Mouse (Mus musculus) testis, postnatal 14 days (tissue): ENCODE results near the gene Slc9a3r1.
A peak's percentile ranks its signal among the peaks of the same experiment; 100 is the strongest.

Source experiments
- DNase-seq: peaks from one replicate; pipeline ENCODE4 v3.0.0; 2021; ENCODE audit warnings: low spot score

The Slc9a3r1 gene

DNA sequence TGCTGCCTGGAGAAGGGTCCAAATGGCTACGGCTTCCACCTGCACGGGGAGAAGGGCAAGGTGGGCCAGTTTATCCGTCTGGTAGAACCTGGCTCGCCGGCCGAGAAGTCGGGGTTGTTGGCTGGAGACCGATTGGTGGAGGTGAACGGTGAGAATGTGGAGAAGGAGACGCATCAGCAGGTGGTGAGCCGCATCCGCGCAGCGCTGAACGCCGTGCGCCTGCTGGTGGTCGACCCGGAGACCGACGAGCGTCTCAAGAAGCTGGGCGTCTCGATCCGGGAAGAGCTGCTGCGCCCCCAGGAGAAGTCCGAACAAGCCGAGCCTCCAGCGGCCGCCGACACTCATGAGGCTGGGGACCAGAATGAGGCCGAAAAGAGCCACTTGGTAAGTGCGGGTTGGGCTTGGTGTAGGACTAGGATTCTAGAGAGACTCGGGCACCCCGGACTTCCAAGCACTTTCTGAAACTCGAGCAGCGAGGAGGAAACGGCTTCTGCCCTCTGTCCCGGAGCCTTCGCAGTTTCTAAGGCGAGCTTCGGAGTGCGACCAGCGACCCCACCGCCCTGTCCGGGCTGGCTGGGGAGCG lies 518 bp downstream of the Slc9a3r1 start:
- no peak for DNase-seq

DNA sequence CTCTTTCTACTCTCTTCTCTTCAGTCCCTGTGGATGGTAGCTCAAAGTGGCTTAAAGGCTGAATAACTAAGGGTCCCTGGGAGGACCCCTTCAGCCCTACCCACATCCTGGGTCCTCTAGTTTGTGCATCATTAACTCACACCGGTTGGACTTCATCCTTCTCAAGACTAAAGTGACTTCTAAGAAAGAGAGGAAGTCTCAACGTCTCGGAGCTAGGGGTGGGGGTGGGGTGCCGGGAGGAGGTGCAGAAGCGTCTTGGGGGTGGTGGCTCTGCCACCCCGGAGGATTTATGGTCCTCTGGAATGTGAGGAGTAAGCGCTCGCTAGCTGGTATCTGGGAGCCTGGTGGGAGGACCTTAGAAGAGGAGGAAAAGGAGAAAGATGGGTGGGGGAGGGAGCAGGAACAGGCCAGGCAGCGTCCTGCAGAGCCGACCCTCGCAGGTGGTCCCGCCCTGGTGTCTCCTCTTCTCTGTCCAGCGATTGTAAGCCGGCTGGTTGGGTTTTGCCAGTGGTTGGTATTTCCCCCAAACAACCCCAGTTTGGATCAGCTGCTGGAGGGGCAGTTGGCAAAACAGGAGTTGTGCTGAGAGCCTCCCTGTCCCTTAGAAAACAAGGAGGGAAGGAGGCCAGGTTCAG lies 1.3 kb downstream of the Slc9a3r1 start:
- no peak for DNase-seq

DNA sequence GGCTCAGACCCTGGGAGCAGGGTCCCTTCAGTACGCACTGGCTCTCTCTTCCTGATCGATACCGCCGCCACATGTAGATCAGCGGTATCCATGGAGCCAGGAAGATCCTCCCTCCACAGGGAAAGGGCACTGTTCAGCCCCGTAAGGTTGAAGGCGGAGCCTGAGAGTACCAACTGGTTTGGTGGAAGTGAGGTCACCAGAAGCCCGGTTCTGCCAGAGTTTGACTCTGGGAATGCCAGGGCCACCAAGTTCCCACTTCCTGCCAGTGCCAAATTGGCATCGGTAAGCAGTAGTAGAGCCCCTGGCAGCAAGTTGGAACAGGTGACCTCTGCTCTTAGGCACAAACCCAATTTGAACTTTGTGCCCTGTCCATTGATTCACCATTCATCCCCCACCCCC lies 1.8 kb downstream of the Slc9a3r1 start:
- no peak for DNase-seq

DNA sequence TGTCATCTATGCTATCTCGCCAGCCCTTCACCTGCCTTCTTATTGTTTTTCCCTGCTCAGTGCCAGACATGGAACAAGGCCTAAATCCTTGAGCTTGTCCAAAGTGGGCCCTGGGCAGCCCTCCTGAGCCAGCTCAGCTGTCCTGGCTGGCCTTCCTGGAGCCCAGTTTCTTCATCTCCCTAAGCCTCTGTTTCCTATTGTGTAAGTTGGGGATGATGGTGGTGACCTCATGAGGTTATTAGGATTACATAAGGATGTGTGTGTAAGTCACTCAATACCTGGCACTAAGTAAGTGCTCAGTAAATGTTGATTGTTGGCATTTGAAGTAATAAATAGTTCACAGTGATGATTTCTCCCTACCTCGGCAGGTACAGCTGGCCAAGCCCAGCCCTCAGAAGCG lies 3.6 kb downstream of the Slc9a3r1 start:
- no peak for DNase-seq

DNA sequence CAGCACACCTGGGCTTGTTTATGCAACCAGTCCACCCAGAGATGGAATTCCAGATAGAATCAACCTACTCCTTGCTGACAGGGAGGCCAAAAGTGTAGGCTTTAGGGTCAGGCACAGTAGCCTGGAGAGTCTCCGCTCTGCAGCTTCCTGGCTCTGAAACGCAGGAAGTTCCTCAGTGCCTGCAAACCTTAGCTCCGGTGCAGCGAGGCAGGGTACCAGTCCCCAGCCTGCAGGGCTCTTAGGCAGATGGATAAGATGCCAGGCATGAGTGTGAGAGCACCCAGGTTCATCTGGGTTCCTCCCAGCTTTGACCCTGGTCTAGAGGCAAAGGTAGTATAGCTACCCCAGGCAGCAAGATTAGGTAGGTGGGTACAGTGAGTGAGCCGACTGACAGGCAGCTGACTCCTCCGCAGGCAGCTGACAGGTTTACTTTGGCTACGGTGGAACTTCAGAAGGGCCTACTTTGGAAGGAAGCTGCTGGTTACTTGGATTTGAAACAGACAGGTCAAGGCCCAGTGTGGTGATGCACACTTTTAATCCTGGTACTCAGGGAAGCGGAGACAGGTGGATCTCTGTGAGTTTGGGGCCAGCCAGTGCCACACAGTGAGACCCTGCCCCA lies 4.6 kb downstream of the Slc9a3r1 start:
- DNase-seq = no peak

DNA sequence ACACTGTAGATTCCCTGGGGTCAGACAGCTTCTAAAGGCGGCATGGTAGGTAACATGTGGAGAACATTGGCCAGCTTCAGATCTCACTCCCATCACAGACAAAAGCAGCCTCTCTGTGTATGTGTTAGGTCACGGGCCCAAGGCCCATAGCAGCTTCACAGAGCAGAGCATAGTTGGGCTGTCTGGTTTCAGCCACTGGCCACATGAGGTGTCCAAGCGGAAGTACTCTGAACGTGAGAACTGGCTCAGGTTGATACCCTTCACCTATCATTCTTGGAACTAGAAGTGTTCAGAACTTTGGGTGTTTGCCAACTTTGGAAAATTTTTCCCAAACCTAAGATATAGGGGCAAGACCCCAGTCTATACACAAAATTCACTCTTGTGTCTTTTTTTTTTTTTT lies 6.3 kb downstream of the Slc9a3r1 start:
- no peak for DNase-seq

DNA sequence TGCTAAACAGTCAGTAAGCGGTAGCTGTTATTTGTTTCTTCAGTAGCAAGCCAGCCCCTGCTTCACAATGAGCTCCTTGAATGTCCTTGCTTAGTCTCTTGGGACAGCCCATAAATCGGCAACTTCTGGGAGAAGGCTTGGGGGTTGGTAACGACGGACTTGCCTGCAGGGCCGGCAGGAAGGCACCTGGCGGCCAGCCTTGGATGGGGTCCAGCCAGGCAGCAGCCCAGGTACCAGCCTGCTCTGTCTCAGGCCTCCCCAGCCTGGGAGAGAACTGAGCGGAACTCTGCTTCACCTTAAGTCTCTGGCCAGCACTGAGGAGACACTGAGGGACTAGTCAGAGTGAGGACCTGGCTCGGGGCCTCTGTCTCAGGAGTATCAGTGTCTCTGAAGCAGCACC lies 8.0 kb downstream of the Slc9a3r1 start:
- DNase-seq = no peak

DNA sequence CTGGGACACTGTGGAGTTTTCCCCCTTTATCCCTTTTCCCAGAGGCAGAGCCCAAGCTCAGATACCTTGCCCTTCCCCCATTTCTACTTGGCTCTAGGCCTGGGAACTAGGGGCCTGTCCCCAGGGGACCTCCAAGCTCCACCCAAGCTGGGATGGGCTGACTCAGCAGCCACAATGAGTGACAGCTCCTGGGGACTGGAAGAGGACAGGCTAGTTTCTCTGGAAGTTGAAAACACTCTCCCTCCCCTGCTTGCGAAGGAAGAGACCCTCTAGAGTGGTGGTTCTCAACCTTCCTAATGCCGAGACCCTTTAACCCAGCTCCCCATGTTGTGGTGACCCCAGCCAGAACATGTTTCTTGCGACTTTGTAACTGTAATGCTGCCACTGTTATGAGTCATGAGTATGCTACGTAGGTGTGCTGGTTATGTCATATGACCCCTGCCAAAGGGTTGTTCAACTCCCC lies 9.7 kb downstream of the Slc9a3r1 start:
- no peak for DNase-seq

DNA sequence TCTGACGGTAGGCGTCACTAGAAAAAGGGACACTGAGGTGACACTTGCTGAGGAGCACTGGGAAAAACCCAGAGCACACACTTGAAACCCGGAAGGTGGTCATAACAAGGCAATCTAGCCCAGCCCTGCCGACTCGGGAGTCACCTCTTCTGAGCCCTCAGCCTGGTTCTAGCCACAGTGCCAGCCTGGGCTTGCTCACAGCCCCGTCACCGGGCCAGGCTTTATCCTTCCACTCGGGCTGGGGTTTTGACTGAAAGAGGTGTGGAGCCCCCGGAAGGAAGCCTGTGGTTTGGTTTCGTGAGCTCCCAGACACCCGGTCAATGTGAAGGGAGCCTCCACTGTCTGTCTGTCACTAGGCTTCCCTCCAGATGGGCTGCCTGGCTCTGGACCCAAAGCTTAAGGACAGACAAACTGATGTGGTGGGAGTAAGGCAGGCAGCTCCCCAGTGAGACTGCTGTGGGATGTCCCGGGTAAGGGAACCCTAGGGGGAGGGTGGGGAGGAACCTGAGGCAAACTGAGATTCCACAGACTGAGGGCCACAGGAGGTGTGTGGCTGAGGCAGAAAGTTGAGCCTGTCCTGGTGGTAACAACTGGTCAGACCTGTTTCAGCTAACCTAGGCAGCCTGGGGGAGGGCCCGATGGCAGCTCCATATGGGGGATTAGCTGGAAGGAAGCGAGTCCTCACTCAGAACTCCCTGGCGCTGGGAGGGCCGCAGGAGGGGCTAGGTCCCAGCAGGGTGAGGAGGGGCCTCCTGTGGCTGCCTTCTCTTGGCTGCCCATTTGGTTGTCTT lies 10.6 kb downstream of the Slc9a3r1 start:
- DNase-seq = no peak

DNA sequence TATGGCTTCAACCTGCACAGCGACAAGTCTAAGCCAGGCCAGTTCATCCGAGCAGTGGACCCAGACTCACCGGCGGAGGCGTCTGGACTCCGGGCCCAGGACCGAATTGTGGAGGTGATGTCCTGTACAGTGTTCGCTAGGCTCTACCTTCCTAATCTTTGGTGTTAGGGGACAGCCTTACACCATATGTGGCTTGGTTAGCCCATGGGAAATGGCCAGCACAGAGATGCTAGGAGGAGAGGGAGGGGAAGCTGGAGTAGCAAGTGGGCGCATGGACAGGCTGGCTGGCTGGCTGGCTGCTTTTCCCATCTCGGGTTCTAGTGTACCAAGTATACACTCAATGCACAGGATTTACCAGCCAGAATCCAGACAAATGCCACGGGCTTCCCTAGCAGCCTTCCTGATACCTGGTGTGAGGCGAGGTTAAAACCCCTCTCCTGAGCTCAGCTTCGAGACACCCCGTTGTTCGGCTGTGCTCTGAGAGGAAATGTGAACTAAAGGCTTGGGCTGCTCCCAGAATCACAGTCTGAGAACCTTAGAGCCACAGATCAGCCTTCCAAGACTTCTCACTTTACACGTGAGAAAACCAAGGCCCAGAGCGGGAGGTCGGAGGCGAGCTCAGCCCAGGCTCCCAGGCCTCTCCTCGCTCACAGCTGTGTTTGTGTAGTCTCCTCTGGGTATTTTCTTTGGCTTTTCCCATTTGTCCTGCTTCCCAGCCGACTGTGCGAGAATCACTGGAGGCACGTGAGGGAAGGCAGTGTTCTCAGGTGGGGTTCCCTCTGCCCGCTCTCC lies 13.5 kb downstream of the Slc9a3r1 start:
- DNase-seq = no peak

DNA sequence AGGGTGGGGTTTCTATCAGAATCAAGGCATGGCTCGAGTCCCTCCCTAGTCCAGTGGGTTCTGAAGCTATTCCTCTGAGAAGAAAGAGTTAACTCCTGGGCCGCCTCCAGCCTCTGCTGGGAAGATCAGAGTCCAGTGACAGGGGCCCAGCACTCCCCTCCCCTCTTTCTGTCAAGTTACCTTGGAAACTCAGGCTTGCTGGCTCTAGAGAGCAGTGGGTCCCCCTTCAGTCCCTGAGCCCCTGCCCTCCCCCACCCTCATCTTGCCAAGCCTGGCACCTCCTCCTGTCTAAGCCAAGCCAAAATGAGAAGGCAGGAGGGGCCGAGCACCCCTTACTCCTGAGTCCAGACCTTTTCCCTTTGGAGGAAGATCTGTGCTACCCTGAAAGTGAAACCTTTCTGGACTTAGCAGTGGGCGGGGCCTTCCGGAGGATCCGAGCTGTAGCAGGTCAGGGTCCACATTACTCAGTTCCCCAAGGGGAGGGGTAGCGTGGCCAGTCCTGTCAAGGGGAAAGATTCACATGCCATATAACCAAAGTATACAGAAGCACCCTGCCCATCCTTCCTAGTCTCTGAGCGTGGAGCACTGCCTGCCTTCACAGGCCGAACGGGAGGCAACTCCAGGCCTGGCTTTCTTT lies 14.5 kb downstream of the Slc9a3r1 start:
- DNase-seq = no peak

DNA sequence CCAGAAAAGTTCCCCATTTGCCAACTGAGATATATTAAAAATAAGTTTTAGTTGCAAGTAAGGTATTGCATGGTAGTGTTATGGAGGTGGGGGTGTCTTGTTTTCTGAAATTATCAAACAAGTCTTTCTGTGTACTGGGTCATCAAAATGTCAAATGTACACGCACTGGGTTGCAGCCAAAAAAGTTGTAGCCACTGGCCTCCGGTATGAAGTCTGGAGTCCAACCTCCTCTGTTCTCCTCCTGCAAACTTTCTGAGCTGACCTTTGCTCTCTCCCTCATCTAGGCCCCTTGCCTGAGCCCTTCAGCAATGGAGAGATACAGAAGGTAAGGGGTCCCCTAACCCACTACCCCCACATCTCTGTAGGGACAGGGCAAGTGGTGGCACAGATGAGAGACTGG lies 15.6 kb downstream of the Slc9a3r1 start:
- no peak for DNase-seq

DNA sequence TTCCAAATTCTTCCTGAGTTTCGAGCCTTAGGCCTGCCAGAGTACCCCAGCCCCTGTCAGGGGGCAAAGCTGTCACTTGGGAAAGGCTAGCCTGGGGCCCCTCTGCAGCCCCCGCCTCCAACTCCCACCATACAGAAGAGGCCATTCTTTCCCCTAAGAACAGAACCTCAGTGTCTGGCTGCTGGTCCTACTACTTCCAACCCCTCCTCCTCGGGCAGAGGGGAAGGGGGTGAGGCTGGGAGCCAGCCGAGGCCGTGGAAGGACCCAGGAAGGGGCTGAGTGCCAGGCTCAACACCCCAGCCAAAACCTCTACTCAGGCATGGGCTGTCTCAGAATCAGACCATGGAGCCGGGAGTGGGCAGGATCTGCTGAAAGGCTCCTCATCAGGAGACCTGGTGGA lies 16.1 kb downstream of the Slc9a3r1 start:
- no peak for DNase-seq

DNA sequence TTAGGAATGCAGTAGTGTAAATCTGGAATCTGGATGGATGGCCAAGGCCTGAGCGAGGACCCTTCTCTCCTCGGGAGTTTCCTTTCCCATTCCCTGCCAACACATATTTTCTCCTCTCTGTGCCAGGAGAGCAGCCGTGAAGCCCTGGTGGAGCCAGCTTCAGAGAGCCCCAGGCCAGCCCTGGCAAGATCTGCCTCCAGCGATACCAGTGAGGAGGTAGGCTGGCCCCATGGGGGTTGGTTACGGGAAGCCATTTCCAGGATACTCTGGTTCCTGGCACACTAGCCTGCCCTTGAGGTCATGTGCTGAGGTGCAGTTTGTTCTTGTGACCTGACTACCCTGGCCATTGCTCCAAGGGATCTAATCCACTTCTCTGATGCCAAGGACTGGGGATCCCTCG lies 16.7 kb downstream of the Slc9a3r1 start:
- no peak for DNase-seq

DNA sequence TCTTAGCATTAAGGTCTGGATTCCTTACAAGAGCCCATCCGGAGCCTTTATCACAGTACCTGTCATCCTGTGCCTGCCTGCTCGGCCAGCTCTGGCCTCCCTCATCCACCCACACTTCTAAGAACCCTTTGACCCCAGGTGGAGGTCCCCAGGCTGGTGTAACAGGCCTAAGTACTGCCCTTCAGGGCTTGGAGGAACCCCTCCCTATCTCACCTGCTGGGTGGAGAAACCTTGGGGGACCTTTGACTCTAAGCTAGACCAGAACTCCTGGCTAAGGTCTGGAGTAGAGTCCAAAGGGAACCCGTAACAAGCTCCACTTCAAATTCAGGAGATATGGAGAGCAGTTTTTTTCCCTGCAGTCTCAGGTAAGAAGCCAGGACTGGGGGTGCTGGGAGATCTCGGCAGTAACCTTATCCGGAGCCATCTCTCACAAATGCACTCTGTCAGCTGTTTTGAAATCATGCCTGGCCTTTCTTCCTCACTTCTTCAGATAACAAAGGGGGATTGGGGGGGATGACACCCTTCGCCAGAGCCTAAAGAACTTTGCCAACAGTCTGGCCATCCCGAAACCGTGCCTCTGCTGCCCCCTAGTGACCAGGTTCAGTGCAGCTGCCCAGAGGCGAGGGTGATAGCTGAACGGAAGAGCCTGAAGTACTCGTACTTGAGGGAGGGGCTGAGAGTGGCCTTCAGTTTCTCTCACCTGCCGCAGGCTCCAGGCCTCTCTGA lies 18.9 kb downstream of the Slc9a3r1 start:
- peak; percentile 53 for DNase-seq

DNA sequence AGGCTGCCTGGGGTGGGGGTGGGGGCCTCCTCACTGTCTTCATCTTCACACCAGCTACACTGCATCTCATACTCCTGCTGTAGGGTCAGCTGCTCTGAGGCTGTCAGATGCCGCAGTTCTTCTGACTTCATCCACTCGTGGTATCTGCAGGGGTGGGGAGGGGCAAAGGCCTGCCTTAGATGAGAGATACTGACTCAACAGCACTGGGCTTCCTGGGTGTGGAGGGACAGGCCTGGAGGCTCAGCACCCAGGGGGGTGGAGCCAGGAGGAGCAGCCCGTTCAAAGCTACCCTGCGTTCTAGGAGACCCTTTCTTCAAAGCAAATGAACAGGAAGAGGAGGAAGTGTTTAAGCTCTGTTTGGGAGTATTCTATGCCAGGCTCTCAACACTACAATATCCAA lies 21.8 kb downstream of the Slc9a3r1 start:
- DNase-seq = no peak

DNA sequence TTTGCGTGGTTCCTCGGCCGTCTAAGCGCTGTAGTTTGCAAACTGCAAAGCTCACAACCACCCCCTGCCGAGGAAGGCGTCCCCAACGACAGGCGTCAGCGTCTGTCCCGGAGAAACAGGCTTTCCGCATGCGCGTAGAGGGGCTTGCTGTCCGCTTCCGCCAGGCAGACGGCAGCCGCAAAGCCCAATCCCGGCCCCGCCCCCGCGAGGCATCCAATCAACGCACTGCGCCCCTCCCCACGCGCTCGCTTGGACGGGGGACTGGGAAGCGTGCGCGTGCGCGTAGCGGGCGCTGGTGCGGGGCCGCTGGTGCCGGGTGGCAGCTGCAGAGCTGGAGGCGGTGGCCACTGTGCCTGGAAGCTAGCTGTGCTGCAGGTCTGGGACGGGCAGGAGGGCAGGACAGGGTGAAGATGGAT lies 24.1 kb downstream of the Slc9a3r1 start, which contains the start of gene Tmem104:
Gene Tmem104, plus strand, starts transcription at position 264 of the 416 bp plus-strand sequence.
- DNase-seq = peak; percentile 98

DNA sequence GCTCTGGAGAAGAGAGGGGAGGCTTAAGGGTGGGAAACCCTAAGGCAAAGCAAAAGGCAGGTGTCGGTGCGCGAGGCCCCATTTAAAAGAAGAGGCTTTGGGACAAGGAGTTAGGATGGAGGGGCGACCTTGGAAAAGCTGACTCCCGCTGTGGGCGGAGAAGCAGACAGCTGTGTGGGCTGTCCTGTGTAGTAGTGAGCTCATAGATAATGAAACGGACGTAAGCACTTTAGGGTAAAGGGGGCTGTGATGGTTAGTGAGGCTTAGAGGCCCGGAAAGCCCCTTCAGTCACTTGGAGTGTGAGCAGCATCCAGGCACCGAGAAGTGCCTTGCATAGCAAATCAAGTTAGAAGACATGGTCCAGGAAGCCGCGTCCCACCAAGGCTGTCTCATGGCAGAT lies 24.6 kb downstream of the Slc9a3r1 start, which contains the start of gene Nat9:
Gene Nat9, minus strand, starts transcription at position 167 of the 400 bp plus-strand sequence.
- no peak for DNase-seq

DNA sequence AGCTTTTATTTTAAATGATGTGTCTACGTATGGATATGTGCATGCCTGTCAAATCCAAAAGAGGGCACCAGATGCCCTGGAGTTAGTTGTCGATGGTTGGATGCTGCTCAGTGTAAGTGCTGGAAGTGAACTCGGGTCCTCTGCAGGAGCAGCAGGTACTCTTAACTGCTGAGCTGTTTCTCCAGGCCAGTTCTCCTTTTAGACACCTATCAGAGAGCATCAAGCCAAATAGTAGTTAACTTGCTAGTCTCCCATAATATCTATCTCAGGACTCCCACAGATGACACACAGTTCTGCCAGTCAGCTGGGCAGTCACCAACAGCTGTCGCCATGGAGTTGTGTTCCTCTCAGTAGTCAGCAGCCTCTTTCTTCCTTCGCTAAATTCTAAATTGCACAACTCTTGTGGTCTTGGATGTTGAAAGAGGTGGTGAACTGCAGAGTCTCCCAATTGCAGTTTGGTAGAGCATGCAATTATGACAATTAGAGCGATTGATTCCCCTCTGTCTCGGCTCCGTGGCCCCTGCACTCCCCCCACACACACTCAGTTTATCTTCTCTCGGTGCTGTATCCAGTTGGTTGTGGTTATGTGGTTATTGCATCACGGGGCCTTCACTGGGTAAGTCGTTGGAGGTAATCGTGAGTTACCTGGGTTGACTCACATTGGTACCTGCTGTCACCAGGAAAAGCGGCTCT lies 25.5 kb downstream of the Slc9a3r1 start:
- DNase-seq = no peak

DNA sequence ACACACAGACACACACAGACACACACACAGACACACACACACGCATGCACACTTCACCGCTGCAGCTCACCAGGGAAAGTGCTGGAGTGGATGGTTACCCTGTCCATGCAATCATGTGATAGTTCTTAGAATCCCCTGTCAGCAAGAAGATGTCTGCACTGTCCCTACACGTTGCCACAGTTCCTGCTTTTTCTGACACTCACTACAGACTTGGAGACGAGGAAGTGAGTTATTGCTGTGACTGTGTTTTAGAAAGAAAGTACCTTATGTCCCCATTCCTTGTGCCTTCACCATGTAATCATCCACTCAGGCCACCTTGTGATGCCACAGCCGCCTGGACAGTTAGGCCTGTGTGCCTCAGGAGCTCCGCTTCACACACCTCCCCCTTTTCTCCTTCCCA lies 26.2 kb downstream of the Slc9a3r1 start:
- DNase-seq = no peak
